Comparison of ENCODE assay signal across 12 mouse cellular contexts in the genomic region with DNA sequence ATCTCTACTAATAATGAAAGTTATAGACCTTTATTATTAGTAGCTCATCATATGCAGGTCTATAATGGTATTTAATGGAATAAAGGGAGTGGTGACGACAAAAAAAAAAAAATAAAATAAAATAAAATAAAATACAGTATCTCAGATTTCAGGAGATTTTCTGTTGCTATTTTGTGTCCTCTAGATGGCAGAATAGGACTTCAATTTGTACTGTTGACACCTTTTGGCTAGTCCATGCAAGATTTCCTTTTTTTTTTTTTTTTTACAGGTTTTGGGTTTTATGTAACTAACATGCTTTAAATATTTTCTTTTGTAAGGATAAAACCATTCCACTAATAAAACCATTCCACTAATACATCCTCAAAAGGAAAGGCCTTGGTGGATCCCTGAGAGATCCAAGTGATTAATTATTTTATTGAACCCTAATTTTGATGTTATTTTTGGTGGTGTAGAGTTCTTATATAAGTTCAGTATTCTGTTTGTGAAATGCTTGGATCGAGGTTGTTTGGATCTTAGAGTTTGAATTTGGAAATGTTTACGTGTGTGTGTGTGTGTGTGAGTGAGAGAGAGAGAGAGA. TPM values are rescaled to one million over a fixed set of nuclear protein-coding genes. Genes with fewer than 3 reads are reported as not detected.
A peak's percentile ranks its signal among the peaks of the same experiment; 100 is the strongest.
DNase-seq lines count a peak whose midpoint lies in the region; ATAC-seq and TF ChIP-seq lines count a peak whose summit lies in the region.
"Had no signal": no experiment of that assay in that cellular context is flagged by ENCODE, and none has a peak within 500 bp of the region (broad histone marks: within the 10 kb centered on the region; RNA-seq: fewer than 3 reads in every experiment).

No protein-coding gene starts in this region.

- H3K4me1 ChIP-seq in heart, adult 2 months (ENCODE audit: control insufficient read depth, insufficient read depth, low read length), result no peaks in the 10 kb centered on the region
- H3K4me1 ChIP-seq in heart, embryonic 11.5 days (ENCODE audit: control insufficient read depth, insufficient read depth, low read length), result no peaks in the 10 kb centered on the region
- H3K4me1 ChIP-seq in lung, postnatal 0 days (ENCODE audit: insufficient read depth, low read depth, low read length), result no peaks in the 10 kb centered on the region
- no peaks in the 10 kb centered on the region for H3K4me1 ChIP-seq in kidney, embryonic 14.5 days (ENCODE audit: control insufficient read depth, insufficient read depth, low read length)

- no peak for TF ChIP-seq EP300 in heart, adult 2 months (IDR thresholded peaks at IDR 0.05; ENCODE audit: insufficient read depth, low read depth, low read length)
- no peak for TF ChIP-seq EP300 in lung, postnatal 0 days (IDR thresholded peaks at IDR 0.05)

- H3K9ac ChIP-seq in heart, adult 2 months (ENCODE audit: low read depth, low read length), result no peak overlapping the region
- no peak overlapping the region for H3K9ac ChIP-seq in heart, embryonic 11.5 days (ENCODE audit: low read depth, low read length)
- H3K9ac ChIP-seq in lung, postnatal 0 days (replicated peaks; ENCODE audit: low read depth), result no peak overlapping the region
- H3K9ac ChIP-seq in kidney, embryonic 14.5 days (ENCODE audit: low read depth, low read length), result no peak overlapping the region

- H3K27me3 ChIP-seq in heart, adult 2 months (ENCODE audit: control insufficient read depth, insufficient read depth, low read length), result no peaks in the 10 kb centered on the region
- no peaks in the 10 kb centered on the region for H3K27me3 ChIP-seq in heart, embryonic 11.5 days (ENCODE audit: control insufficient read depth, insufficient read depth, low read length)
- H3K27me3 ChIP-seq in lung, postnatal 0 days (replicated peaks; ENCODE audit: insufficient read depth, low read length), result no peaks in the 10 kb centered on the region
- no peaks in the 10 kb centered on the region for H3K27me3 ChIP-seq in kidney, embryonic 14.5 days (ENCODE audit: control insufficient read depth, insufficient read depth, low read length)

- H3K4me3 ChIP-seq in heart, adult 2 months, result no peak overlapping the region
- no peak overlapping the region for H3K4me3 ChIP-seq in heart, embryonic 11.5 days (ENCODE audit: low read depth, low read length)
- no peak overlapping the region for H3K4me3 ChIP-seq in lung, postnatal 0 days (ENCODE audit: low read depth, low read length)
- H3K4me3 ChIP-seq in kidney, embryonic 14.5 days (ENCODE audit: low read length), result no peak overlapping the region
- H3K4me3 ChIP-seq: myocyte had no signal

- no peak overlapping the region for H3K4me2 ChIP-seq in heart, embryonic 11.5 days
- H3K4me2 ChIP-seq in lung, postnatal 0 days (replicated peaks; ENCODE audit: low read depth, low read length), result no peak overlapping the region
- no peak overlapping the region for H3K4me2 ChIP-seq in kidney, embryonic 14.5 days (replicated peaks; ENCODE audit: low read depth, low read length)

- ATAC-seq in heart, embryonic 11.5 days (replicated peaks; ENCODE audit: insufficient number of reproducible peaks, low FRiP score, low TSS enrichment), result no peak
- ATAC-seq in lung, postnatal 0 days, result no peak
- no peak for ATAC-seq in kidney, embryonic 14.5 days (ENCODE audit: low FRiP score, low TSS enrichment)

- TF ChIP-seq POLR2A in heart, adult 2 months (IDR thresholded peaks at IDR 0.05; ENCODE audit: insufficient read depth, low read depth, low read length), result no peak

- no peak for DNase-seq in heart, adult 2 months
- peak; percentile 63 for DNase-seq in lung, postnatal 0 days (ENCODE audit: low spot score)
- DNase-seq in lung, postnatal 10 days, result no peak
- peak; percentile 53 for DNase-seq in adipocyte (ENCODE audit: low spot score)
- DNase-seq in telencephalon, adult 2 months (ENCODE audit: low read depth, low spot score), result peak; percentile 34
- DNase-seq in urinary bladder, postnatal 25 days (ENCODE audit: low spot score), result no peak
- DNase-seq: adrenal gland, postnatal 36 days; kidney, adult 11 months had no signal

- 53% methylated on average over 3 of the region's 3 CpGs for WGBS in heart, adult 2 months
- WGBS in heart, embryonic 11.5 days (ENCODE audit: insufficient replicate concordance), result 50% methylated on average over 3 of the region's 3 CpGs
- WGBS in lung, postnatal 0 days, result 42% methylated on average over 3 of the region's 3 CpGs
- WGBS in kidney, embryonic 14.5 days, result 54% methylated on average over 3 of the region's 3 CpGs

- intact Hi-C loops in heart, adult 2 months (cut with DNase I), result loop anchor here (10.0 kb wide), 1 partner anchor 1218 kb away; no protein-coding TSS in a partner anchor

- no peaks in the 10 kb centered on the region for H3K9me3 ChIP-seq in heart, embryonic 11.5 days (replicated peaks; ENCODE audit: control insufficient read depth, low read length)
- no peaks in the 10 kb centered on the region for H3K9me3 ChIP-seq in lung, postnatal 0 days (ENCODE audit: low read length)
- H3K9me3 ChIP-seq in kidney, embryonic 14.5 days (ENCODE audit: control insufficient read depth, low read length), result no peaks in the 10 kb centered on the region
- H3K9me3 ChIP-seq: G1E had no signal

- H3K36me3 ChIP-seq in heart, adult 2 months (ENCODE audit: control insufficient read depth, insufficient read depth, low read length), result no peaks in the 10 kb centered on the region
- no peaks in the 10 kb centered on the region for H3K36me3 ChIP-seq in heart, embryonic 11.5 days (ENCODE audit: control insufficient read depth, insufficient read depth, low read length)
- no peaks in the 10 kb centered on the region for H3K36me3 ChIP-seq in lung, postnatal 0 days (ENCODE audit: insufficient read depth, low read length)
- no peaks in the 10 kb centered on the region for H3K36me3 ChIP-seq in kidney, embryonic 14.5 days (ENCODE audit: control insufficient read depth, insufficient read depth, low read length)
- H3K36me3 ChIP-seq: G1E had no signal

- no peak overlapping the region for H3K27ac ChIP-seq in heart, adult 2 months
- H3K27ac ChIP-seq in heart, embryonic 11.5 days (ENCODE audit: low read depth, low read length), result no peak overlapping the region
- H3K27ac ChIP-seq in lung, postnatal 0 days (ENCODE audit: low read length), result no peak overlapping the region
- H3K27ac ChIP-seq in kidney, embryonic 14.5 days (ENCODE audit: low read depth, low read length), result no peak overlapping the region

- TF ChIP-seq CTCF in heart, adult 2 months (IDR thresholded peaks at IDR 0.05), result peak; percentile 66
- TF ChIP-seq CTCF in lung, postnatal 0 days (IDR thresholded peaks at IDR 0.05), result peak; percentile 53

- H3K79me2 ChIP-seq in heart, adult 2 months (replicated peaks; ENCODE audit: control insufficient read depth, insufficient read depth, low read length), result no peaks in the 10 kb centered on the region

RNA-seq across cellular contexts. Expression of a gene that starts 41.7 kb away (rescaled TPM):
- total RNA-seq in heart, adult 2 months (2021), result 1 to 10 TPM; 4.3 to 4.5 TPM
- 0.94 and 2.2 TPM in 2 replicates for polyA plus RNA-seq in heart, adult 2 months (2012; rRNA removed)
- 5.2 and 6.6 TPM in 2 replicates for polyA plus RNA-seq in heart, embryonic 11.5 days (2014; fragmentation: Nextera tagmentation; extraction: Ambion mirVana)
- polyA plus RNA-seq in lung, postnatal 0 days (2015; fragmentation: Nextera tagmentation; extraction: Ambion mirVana), result 9.8 and 11.5 TPM in 2 replicates
- polyA plus RNA-seq in kidney, embryonic 14.5 days (2014; fragmentation: Nextera tagmentation; extraction: Ambion mirVana), result 11.2 and 14.1 TPM in 2 replicates

RNA-seq across cellular contexts. Expression of a gene that starts 47.4 kb away (rescaled TPM):
- 10 to 100 TPM; 26.5 to 26.7 TPM for total RNA-seq in heart, adult 2 months (2021)
- 6.5 and 15.1 TPM in 2 replicates for polyA plus RNA-seq in heart, adult 2 months (2012; rRNA removed)
- polyA plus RNA-seq in heart, embryonic 11.5 days (2014; fragmentation: Nextera tagmentation; extraction: Ambion mirVana), result 28.1 and 29.3 TPM in 2 replicates
- 24.0 and 26.6 TPM in 2 replicates for polyA plus RNA-seq in lung, postnatal 0 days (2015; fragmentation: Nextera tagmentation; extraction: Ambion mirVana)
- polyA plus RNA-seq in kidney, embryonic 14.5 days (2014; fragmentation: Nextera tagmentation; extraction: Ambion mirVana), result 38.0 and 39.1 TPM in 2 replicates

Comparison
In these comparisons a context has a peak if more than half of its experiments do, and no peak if none do; other contexts are left out.
1. DNase-seq: peak in lung, postnatal 0 days (single experiment), adipocyte (single experiment) and telencephalon, adult 2 months (single experiment); none in heart, adult 2 months (0 of 2), lung, postnatal 10 days (single experiment) and urinary bladder, postnatal 25 days (single experiment).